Mouse (Mus musculus) MEL (cell line): ENCODE results near the gene Caprin1.
A peak's percentile ranks its signal among the peaks of the same experiment; 100 is the strongest.

ENCODE experiments used
- CHD2 ChIP-seq: IDR thresholded peaks from 2 replicates; pipeline ENCODE4 v1.6.1; 2011; ENCODE audit warnings: low read length, improper control_type of control experiment
- CTCF ChIP-seq, 3 experiments: IDR thresholded peaks in 2 of 3; conservative IDR thresholded peaks in 1 of 3; 2 replicates each; pipeline ENCODE4 v1.5.1; 2011 to 2012; ENCODE audit warnings: low read length in 3 of 3, low read depth in 2 of 3, mild to moderate bottlenecking in 2 of 3, improper control_type of control experiment in 1 of 3, inconsistent platforms in 1 of 3, mixed read lengths in 1 of 3, moderate library complexity in 1 of 3; ENCODE audit not compliant: control insufficient read depth in 1 of 3, insufficient read depth in 1 of 3, poor library complexity in 1 of 3, severe bottlenecking in 1 of 3
- POLR2A ChIP-seq, 2 experiments: IDR thresholded peaks; 2 replicates each; pipeline ENCODE4 v1.6.1; 2011 to 2012; ENCODE audit warnings: low read length in 2 of 2, mild to moderate bottlenecking in 2 of 2, control low read depth in 1 of 2, improper control_type of control experiment in 1 of 2, low read depth in 1 of 2, moderate library complexity in 1 of 2; ENCODE audit not compliant: control insufficient read depth in 1 of 2, insufficient read depth in 1 of 2, poor library complexity in 1 of 2
- SIN3A ChIP-seq: IDR thresholded peaks from 2 replicates; pipeline ENCODE4 v1.6.1; 2012; ENCODE audit warnings: low read length, improper control_type of control experiment, inconsistent platforms
- UBTF ChIP-seq: IDR thresholded peaks from 2 replicates; pipeline ENCODE4 v1.6.1; 2012; ENCODE audit warnings: low read depth, mild to moderate bottlenecking, inconsistent platforms, low read length, improper control_type of control experiment, moderate library complexity, borderline replicate concordance; ENCODE audit not compliant: insufficient read depth
- ZMIZ1 ChIP-seq: IDR thresholded peaks from 2 replicates; pipeline ENCODE4 v1.6.1; 2012; ENCODE audit warnings: low read depth, mild to moderate bottlenecking, inconsistent platforms, low read length, improper control_type of control experiment, moderate library complexity
- ZNF384 ChIP-seq: IDR thresholded peaks from 2 replicates; pipeline ENCODE4 v1.6.1; 2012; ENCODE audit warnings: low read depth, mild to moderate bottlenecking, inconsistent platforms, low read length, improper control_type of control experiment

GRCm38 (mm10) chr2:103785735-103786134 is 11.7 kb downstream of the Caprin1 start:
- peak; percentile 18; the same call in 1 of the 2 replicates for TF ChIP-seq ZNF384
- TF ChIP-seq CTCF (IDR thresholded peaks at IDR 0.05 in 2 of 3, conservative IDR thresholded peaks at IDR 0.05 in 1 of 3; ENCODE audit: control insufficient read depth in 1 of 3, insufficient read depth in 1 of 3, low read depth in 2 of 3, low read length in 3 of 3, poor library complexity in 1 of 3, severe bottlenecking in 1 of 3) = no peak
- TF ChIP-seq SIN3A = no peak
- TF ChIP-seq CHD2 = no peak
- no peak for TF ChIP-seq POLR2A (IDR thresholded peaks at IDR 0.05; ENCODE audit: control insufficient read depth in 1 of 2, insufficient read depth in 1 of 2, low read depth in 1 of 2, low read length in 2 of 2, poor library complexity in 1 of 2)
- TF ChIP-seq ZMIZ1 = no peak
- TF ChIP-seq UBTF = no peak
